Mouse (Mus musculus) retina, postnatal 7 days (tissue): ENCODE results near the gene Olfr111.
"Not testable (repeated sequence)": the region's sequence is repeated elsewhere in the genome, so short reads cannot be mapped to it uniquely, and the experiment has no call there.

ENCODE experiments used
- DNase-seq: peaks from one replicate; pipeline ENCODE4 v3.0.0-alpha.2; 2012; ENCODE audit warnings: low read depth, low spot score

Olfr111 gene

DNA sequence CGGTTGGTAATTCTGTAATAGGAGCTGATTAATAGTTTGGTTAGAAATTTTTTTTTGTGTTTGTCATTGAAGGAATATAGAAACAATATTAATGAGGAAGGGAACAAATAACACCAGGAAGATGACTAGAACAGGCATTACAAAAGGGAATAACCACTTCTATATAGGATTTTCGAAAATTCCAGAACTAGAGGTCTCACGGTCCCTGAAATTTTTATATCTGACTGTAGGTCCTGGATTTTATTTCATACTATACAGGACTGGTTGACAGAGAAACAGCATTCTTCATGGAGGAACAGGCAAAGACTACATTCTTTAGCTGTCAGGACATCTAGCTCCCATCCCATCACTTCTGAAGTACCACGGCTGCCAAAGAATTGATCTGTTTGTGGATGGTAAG is at the start of gene Olfr111:
Gene Olfr111, plus strand, starts transcription at position 301 of the 400 bp plus-strand sequence.
- no peak for DNase-seq

DNA sequence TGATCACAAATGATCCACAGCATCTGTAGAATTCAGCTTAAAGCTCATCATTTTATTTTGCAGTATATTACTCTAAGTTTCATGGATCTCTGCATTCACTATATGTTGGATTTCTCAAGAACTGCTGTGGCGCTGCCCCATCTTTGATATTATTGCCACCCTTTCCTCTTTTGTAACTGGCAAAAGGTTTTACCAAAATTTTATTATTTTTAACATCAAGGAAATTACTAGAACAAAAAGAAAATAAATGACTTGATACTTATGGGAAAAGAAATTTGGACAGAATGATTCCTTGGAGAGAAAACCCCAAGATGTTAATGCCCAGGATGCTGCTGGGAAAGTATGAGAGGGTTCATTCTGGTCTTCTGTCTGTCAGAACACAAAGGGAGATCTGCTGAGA is 49.2 kb upstream of the Olfr111 start, which contains the start of gene Olfr109:
Gene Olfr109, plus strand, starts transcription at position 301 of the 400 bp plus-strand sequence.
- no peak for DNase-seq

DNA sequence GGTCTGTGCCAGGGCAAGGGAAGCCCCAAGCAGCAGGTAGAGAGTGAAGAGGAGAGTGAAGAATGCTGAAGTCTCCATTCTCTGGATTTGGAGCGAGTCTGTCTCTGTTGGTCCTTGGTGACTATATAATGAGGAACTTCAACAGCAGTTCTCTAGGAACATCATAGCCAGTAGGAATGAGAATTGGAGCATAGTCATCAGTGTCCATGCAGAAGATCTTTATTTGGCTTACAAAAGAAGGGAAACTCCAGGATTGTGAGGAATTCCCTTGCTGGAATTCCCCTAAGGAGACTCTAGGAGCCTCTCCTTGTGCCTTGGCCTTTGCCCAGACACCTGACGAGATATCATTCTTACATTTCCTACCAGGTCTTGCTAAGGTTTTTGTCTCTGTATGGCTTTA is 24.4 kb upstream of the Olfr111 start, which contains the start of gene H2-M2:
Gene H2-M2, minus strand, starts transcription at position 101 of the 400 bp plus-strand sequence.
- DNase-seq = no peak

DNA sequence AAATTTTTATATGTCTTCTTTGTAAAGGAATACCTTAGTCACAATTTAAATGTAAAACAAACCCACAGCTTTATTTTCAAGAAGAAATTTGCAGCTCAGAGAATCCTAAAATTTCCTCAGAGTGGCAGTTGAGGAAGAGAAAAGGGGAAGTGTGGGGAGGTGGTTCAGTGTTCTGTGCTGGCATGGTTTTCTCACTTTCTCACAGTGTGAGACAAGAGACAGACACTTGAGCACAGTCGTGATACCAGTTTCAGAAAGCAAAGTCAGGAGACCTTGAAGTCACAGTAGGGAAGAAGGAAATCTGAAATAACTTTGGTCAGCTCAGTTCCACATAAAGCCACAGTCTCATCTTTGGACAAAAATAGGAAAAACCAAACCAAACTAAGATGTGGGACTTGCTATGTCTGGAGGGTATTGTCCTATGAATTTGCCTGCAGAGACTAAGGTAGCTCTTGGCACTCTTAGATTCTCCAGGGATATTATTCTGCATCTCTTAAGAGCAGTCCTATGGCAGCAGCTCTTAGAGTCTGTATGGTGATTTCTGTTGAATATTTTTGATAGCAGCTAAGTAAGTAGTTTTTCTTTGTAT is 15.8 kb upstream of the Olfr111 start, which contains the start of gene Olfr110:
Gene Olfr110, plus strand, starts transcription at position 539 of the 589 bp plus-strand sequence.
- no peak for DNase-seq

DNA sequence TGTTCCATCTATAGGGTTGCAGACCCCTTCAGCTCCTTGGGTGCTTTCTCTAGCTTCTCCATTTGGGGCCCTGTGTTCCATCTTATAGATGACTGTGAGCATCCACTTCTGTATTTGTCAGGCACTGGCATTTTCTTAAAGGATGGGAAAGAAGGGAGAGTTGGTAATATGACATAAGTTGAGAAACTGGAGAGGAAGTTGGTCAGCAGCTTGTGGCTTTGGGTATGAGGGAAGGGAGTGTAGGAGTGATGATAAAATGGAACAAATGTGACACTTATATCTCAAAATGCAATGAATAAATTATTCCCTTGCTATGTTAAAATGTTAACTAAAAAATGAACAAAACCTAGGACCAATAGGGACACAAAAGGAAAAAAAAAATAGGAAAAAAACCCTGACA is 16.8 kb downstream of the Olfr111 start:
- not testable (repeated sequence) for DNase-seq

DNA sequence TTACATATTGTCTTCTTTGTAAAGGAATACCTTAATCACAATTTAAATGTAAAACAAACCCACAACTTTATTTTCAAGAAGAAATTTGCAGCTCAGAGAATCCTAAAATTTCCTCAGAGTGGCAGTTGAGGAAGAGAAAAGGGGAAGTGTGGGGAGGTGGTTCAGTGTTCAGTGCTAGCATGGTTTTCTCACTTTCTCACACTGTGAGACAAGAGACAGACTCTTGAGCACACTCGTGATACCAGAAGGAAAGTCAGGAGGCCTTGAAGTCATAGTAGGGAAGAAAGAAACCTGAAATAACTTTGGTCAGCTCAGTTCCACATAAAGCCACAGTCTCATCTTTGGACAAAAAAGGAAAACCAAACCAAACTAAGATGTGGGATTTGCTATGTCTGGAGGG is 17.6 kb downstream of the Olfr111 start:
- not testable (repeated sequence) for DNase-seq

DNA sequence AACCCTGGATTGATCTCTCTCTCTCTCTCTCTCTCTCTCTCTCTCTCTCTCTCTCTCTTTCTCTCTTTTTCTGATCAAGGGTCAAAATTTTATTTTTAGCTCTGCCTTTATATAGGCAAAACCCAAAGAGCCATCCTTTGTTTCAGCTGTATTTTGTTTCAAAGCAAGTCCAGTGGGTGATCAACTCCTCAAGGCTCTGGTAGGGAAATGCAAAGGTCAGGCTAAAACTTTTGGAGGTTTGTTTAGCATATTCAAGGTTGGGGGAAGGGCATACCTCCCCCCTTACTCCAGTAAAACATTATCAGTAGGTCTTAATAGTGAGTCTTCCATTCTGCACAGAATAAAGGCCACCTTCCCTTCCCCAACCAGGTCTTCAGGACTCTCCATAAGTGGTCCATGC is 27.3 kb downstream of the Olfr111 start:
- DNase-seq = no peak

DNA sequence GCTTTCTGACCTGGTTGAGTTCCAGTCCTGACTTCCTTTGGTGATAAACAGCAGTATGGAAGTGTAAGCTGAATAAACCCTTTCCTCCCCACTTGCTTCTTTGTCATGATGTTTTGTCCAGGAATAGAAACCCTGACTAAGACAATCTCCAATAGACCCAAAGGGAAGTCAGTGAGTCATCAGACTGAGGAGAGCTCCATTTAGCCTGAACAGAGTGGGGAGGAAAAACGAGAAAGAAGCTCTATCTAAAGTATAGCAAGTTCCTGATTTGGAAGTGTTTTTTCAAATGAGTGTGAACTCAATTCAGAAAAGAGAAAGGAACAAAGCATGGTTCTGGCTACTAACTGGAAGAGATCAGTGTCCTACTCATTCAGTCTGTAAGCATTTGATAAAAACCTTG is 30.6 kb downstream of the Olfr111 start:
- DNase-seq = not testable (repeated sequence)

DNA sequence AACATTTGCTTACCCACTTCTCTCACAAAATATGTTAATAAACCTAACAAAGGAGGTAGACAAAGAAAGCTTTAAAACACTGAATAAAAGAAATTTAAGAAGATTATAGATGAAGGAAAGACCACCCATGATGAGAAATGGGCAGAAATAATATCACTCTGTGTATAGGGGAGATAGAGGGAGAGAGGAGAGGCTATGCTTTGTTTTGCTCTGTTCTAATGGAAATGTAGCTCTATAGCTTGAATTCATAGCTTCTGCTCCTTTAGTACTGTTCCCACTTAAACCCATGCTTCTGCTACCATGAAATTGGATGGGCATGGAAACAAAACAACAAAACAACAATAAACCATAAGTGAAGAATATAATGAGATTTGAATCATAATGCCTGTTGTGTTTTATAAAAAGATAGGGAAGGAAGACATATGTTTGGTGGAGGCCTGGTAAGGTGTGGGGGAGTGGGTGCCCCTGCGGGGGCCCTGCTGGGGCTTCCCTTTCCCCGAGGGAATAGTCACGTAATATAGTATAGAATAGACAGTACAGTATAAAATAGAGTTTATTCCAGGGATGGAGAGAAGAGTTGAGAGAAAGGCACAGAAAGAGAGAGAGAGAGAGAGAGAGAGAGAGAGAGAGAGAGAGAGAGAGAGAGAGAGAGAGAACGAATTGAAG is 33.8 kb downstream of the Olfr111 start:
- DNase-seq = no peak

DNA sequence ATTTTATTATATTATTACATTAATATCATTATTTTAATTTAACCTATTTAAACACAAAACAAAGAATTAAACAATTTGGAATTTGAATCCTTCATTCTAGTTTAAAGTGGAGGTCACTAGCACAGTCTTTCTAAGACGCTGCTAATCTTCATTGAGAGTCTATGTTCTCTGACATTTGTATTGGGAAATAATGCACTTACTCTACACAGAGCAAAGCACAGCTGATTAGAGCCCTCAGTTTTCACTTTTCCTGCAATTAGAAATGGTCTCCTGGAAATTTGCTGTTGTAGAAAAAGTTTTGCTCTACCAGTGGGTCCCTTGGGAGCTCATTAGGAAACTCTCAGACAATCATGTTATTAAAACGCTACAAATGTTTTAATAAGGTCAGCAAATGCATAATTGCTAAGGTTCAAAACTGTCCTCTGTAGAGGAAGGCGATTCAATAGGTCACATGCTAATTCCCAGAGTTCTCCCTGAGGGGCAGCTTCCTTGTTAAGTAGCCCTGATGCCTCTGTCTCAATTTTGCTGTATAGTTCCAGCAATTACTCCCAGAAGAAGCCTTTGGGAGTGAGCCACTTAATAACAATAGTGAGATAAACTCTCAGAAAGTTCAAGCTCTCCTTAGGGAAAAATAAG is 36.1 kb downstream of the Olfr111 start:
- DNase-seq = no peak

DNA sequence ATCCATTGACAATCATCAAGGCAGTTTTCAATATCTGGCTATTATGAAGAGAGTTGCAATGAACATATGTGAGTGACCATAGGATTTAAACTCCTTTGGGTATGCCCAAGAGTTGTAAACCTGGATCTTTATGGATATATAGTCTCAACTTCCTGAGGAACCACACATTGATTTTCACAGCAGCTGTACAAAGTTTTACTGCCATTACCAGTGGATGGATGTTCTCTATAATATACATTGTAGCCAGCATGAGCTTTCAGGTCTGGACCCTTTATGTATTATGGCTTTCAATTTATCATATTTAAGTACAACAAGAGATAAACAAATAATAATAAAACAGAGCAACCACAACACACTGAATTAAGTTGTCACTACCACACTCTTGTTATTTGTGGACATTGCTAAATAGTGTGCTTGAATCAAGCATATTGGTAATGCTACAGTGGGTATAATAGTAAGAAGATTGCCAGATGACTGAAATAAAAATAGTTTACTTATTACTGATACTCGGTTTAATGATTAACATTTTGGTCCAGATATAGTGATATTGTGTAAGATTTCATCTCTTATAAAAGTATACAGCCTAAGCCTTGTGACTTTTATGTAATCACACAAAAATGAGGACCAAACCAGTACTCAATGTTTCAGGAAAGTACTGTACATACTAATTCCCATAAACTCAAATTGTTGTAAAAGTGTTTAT is 51.2 kb downstream of the Olfr111 start:
- DNase-seq = no peak

DNA sequence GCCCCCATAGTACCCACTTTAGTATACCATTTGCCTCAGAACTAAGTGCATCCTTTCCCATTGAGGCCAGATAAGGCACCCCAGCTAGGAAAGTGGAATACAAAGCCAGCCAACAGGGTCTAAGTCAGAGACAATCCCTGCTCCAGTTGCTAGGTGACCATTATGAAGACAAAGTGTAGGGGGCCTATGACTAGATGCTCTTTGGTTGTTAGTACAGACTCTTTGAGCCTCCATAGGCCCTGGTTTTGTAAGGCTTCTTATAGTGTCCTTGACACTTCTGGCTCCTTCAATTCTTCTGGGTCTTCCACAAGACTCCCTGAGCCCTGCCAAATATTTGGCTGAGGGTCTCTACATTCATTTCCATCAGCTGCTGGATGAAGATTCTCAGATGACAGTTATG is 61.5 kb downstream of the Olfr111 start, which contains the start of gene Olfr112:
Gene Olfr112, minus strand, starts transcription at position 101 of the 400 bp plus-strand sequence.
- DNase-seq = no peak

DNA sequence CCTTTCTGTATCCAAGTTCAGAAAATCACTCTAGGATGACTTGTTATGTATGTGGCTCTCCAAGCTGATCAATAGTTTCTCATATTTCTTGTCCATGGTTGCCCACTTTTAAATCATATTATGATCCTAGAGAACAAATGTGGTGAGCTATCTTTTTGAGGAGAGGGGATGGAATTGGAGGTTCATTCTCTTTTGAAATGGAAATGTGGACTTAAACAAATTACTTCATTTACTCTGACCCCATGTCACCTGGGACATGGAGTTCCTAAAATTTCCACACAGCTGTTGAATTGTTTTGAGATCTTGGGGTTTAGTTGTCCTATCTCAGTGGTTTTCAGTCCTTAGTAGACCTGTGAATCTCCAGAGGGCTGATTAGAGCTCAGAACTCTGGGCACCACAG is 69.7 kb downstream of the Olfr111 start, which contains the start of gene Olfr113:
Gene Olfr113, minus strand, starts transcription at position 101 of the 400 bp plus-strand sequence.
- DNase-seq = no peak
